Mouse (Mus musculus): ENCODE results near the gene Smurf2. TPM values are rescaled to one million over a fixed set of nuclear protein-coding genes. Genes with fewer than 3 reads are reported as not detected.

The Smurf2 gene
- total RNA-seq (2022) = 10 to 100 TPM; 26.7 to 31.8 (median 29.4) TPM

DNA sequence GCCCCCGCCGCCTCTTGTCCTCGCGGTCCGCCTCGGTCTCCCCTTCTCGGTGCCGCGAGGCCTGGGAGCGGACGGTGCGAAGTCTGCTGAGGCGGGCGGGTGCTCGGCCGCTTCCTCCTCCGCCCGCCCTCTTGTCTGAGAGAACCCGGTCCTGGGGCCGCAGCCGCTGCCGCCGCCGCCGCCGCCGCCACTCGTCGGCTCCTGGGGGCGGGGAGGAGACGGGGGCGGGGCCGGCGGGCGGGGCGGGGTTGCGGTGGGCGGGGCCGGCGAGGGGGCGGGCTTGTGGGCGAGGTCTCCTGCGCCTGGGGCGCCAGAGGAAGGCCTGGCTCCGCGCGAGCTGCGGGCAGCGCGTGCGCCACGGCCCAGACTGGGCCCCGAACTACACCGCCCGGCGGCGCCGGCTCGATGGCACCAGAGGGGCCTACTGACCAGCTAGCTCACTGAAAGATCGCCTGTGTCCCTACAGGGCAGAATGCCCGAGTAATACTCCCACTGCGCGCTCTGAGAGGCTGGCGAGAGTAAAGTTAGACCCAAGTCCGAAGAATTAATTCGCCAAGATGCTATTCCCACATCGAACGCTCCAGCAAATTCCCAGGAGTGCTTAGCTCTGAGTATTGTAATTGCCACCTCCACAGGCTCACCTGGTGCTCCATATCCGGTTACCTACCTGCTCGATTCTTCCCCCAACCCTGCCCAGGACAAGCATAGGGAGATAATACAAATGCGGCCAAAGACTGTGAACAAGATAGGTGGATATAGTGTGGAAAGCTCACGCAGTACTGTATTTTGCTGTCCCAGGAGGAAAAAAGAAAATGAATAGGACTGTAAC, at the start of gene Smurf2:
Gene Smurf2 (minus strand): TSS at position 165 of the 829 bp plus-strand sequence.
- peak; percentile 57 to 77 for DNase-seq (ENCODE audit: low spot score in 2 of 2)

DNA sequence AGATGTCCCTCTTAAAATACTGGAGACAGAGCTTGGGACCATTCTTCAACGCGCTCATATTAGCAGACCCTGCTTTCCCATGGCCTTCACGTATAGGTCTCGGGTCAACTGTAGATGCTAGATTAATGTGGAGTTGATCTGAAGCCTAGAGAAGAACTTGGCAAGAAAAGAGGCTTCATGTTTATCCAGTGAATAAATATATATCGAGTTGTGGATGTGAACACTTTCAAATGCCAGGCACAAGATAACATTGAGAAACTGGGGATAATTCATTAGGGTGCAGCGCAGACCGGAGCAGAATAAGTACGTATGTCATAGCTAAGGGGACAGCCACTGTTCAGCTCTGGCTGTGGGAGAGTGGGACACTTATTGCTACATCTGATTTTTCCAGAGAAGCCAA, 49.3 kb upstream of the Smurf2 start:
- DNase-seq (ENCODE audit: low spot score in 2 of 2) = no peak

DNA sequence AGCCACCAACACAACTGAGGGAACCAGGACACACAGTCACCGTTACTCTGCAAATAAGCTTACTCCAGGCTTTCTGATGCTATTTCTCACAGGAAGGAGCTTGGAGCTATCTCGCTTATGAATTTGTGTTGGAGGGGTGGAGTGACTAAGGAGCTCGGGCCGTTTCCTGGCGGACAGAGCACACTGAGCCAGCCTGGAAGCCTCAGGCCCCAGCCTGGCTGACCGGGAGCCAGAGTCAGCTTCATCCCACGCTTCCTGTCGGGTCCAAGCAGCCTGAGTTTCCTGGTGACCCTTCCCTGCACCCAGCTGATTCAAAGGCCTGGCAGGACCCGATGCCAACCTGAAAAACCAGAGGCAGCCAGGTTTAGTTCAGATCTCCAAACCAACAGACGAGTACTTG, 47.1 kb upstream of the Smurf2 start:
- DNase-seq (ENCODE audit: low spot score in 2 of 2) = no peak

DNA sequence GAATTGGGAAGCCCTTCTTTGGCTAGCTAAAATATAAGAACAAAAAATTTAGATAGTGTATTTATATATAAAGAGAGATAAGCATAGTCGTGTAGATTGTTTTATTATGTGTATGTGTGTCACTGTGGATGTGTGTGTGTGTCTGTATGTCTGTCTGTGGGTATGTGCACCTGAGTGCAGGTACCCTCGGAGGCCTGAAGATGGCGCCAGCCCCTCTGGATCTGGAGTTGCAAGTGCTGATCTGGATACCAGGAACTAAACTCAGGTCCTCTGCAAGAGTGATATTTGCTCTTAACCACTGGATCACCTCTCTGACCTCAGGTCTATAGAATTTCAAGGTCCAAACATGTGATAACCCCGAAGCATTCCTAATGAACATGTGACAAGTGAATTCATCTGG, 45.4 kb upstream of the Smurf2 start:
- no peak for DNase-seq (ENCODE audit: low spot score in 2 of 2)

DNA sequence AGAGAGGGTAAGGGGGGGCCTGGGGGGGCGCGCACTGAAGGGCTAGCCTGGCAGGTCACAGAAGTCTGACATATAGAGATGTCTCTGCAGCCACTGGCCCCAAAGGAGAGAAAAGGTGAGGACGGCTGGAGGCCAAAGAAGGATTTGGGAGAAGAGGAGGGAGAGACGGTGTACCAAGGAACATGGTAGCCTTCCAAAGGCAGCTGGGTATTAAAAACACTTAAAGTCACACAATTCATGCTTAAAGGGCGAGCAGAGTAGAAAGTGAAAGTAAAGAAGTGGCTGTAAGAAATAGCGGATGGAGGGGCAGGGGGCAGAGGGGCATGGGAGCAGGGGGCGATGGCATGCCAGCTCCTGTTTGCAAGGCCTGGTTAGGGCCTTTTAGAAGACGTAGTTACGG, 41.8 kb upstream of the Smurf2 start:
- no peak for DNase-seq (ENCODE audit: low spot score in 2 of 2)

DNA sequence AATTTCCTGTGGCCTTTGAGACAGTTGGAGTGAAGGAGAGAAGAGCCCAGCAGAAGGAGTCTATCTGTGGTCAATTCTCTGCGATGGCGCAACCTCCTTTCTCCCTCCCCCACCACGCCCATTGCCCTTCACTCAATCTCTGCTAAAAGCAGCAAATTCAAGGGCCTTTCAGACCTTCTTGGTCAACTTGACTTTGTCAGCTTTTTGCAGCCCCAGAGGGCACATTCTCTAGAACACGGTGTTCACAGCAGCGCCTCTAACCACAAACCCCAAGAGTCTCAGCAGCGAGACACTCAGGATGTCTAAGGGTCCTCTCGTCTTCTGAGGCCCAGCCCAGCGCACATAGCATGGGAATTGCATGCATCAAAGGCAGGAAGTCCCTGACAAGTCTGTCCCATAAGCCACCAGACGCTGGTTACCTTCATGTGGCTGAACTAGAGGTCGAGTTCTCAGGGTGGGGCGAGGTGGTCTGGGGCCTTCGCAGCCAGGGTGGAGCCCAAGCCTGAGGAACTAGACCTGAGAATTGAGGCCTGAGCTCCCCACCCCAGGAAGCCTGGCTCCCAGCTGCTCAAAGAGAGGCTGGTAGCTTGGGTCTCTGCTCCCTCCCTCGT, 41.1 kb upstream of the Smurf2 start:
- DNase-seq (ENCODE audit: low spot score in 2 of 2) = no peak

DNA sequence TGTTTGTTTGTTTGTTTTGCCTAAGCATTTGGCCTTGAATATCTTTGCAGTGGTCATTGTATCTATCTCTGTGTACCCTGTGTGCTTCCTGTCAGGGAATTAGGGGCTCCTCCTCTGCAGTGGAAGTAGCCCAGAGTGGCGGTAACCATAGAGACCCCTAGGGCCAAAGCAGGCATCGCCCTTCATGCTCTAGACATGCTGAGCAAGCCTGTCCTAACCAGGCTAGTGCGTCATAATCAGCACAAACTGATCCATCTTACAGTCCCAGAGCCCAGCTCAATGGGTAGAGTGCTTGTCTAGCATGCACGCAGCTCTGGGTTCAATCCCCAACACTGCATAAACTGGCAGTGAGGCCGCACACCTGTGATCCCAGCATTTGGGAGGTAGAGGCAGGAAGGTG, 38.6 kb upstream of the Smurf2 start:
- DNase-seq (ENCODE audit: low spot score in 2 of 2) = no peak

DNA sequence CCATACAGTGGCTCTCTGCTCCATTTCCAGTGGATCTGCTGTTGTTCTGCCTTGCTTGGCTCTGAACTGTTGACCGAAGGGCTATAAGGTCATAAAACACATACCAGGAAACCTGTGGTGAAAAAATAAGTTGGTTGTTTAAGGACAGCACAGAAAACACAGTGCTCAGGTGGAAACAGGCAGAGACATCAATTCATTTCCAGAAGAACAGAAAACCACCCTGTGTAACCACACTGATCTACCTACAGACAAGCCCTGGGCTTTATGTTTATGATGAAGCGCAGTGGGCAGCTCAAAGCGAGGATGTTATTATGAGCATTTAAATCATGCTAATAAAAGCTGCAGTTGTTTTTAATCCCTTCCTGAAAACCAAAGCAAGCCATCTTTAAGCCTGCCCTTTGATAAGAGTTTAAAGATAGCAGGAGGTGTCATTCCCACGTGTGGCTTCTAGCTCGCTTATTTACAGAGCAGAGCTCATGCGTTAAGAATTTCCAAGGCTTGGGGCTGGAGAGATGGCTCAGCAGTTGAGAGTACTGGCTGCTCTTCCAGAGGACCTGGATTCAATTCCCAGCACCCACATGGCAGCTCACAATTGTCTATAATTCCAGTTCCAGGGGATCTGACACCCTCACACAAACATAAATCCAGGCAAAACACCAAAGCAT, 38.0 kb upstream of the Smurf2 start:
- DNase-seq (ENCODE audit: low spot score in 2 of 2) = no peak

DNA sequence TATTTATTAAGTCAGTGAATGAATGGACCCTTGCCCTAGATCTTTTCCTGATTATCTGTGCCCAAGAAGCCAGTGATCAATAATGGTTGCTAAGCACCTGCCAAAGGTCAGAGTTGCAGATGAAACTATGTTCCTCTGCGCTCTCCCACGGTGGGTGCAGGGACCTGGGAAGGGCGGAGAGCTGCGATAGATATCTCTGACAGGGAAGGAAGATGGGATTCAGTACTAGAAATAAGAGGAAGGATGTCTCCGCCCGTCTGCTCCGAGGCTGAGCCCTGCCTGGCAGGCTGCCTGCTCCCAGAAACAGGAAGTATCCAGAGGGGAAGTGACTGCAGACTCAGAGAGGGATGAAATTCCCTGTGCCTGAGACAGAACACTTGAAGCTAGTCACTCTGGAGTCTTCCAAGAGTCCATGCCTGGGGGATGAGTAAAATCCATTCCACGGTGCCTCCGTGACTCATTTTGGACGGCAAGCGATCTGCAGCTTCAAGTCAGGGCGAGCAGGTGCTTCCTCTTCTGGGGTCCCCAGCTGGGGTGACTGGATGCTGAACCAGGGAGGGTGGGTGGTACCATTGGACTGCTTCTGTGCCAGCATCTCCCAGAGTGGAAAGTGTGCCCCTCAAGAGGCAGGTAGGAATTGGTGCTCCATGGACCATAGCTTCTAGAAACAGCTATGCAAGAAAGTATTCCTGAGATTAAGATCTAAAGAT, 36.9 kb upstream of the Smurf2 start:
- no peak for DNase-seq (ENCODE audit: low spot score in 2 of 2)

DNA sequence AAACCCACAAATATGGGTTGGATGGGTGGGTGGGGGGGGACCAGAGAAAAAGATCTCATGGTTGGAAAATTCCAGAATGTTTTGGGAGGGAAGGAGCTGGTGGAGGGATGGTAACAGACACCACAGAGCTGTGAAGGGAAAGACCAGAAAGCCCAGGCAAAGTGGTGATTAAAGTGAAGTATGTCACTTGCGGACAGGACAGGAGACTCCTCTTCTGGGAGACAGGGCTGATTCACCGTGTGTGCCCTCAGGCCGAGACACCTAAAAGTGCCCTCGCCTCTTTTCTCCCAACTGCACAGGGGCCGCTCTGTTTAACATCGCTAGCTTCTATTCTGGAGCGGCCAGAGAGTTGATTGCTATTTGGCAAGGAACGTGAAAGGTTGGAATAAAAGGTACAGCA, 34.1 kb upstream of the Smurf2 start:
- no peak for DNase-seq (ENCODE audit: low spot score in 2 of 2)

DNA sequence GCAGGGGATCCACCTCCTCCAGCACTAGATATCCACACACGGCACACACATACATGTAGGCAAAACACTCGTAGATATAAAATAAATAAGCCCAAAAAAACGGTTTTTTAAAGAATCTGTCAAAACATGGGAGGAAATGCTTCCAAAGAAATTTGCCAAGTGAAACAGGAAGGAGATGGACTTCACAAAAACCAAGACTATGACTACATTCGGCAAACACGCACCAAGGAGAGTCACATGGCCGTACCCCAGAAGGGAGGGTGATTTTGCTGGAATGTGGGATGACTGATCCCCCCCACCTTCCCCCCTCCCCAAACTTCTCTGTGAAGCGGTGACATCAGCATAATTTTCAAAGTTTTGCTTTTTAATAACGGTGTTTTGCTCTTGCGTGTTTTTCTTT, 33.6 kb upstream of the Smurf2 start:
- no peak for DNase-seq (ENCODE audit: low spot score in 2 of 2)

DNA sequence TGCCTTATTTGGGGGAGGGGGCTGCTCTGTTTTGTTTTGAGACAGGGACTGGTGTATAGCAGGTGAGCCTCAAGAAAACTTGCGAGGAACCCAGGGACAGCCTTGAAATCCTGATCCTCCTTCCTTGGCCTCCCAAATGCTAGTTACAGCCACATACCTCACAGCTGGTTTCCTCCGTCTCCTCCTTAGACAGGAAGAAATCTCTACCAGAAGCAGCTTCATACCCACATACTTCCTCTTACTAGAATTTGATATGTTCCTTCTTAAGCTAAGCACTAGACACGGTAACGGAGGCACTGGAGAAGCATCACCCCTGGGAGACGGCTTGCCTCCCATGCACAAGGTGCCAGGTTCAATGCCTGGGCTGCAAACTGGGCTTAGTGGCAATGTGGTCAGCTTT, 16.8 kb upstream of the Smurf2 start:
- DNase-seq (ENCODE audit: low spot score in 2 of 2) = no peak

DNA sequence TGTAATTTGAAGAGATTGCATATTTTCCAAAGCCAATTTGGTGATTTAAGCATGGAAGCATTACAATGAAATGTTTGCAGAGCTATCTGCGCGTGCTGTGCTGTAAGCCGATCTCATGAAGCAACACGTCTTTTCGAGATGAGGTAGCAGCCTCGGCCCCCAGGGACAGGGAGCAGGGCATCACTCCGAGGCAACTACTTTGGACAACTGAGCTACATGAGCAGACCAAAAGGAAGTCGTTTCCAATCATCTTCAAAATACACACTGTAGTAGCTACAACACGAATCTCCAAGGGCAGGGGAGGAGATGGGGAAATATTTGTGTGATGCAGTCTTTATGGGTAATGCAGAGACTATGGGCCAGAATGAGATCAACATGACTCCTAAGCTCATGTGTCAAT, 9.9 kb upstream of the Smurf2 start:
- no peak for DNase-seq (ENCODE audit: low spot score in 2 of 2)

DNA sequence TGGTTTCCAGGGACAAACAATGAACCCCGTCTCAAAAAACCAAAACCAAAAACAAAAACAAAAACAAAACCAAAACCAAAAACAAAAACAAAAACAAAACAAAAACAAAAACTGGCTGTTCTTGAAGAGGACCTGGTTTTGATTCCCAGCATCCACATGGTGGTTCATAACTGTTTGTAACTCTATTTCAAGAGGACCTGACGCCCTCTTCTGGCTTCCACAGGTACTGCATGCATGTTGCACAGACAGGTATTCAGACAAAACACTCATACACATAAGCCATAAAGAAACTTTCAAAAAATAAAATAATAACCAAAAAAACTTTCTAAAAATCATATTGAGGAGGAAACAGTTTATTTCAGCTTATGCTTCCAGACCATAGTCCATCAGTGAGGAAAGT, 8.4 kb upstream of the Smurf2 start:
- DNase-seq (ENCODE audit: low spot score in 2 of 2) = no peak

DNA sequence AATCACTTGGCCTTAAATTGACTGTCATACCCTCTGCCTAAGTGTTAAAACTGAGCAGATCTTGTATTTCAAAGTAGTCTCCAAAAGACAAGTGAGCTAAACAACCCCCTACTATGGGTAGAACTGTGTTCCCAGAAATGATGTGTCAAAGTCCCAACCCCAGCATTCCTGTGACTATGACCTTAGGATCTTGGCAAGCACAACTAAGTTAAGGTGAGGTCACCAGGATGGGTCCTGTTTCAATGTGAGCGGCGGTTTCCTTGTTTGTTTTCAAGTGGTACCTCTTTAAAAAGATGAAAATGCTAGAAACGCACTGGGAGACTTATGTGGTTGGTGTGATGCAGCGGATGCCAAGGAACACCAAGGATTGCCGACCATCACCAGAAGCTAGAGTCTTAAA, 7.4 kb upstream of the Smurf2 start:
- DNase-seq (ENCODE audit: low spot score in 2 of 2) = no peak

DNA sequence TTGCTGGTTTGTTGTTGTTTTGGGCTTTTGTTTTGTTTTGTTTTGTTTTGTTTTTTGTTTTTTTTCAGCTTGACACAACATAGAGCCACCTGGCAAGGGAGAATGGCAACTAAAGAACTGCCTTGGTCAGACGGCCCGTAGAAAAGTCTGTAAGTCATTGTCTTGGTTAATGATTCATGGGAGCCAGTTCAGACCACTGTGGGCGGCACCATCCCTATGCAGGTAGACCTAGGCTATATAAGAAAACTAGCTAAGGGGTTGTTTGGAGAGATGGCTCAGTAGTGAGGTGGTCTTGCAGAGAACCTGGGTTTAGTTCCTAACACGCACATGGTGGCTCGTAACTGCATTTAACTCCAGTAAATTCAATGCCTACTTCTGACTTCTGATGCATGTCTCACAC, 6.7 kb upstream of the Smurf2 start:
- DNase-seq (ENCODE audit: low spot score in 2 of 2) = no peak

DNA sequence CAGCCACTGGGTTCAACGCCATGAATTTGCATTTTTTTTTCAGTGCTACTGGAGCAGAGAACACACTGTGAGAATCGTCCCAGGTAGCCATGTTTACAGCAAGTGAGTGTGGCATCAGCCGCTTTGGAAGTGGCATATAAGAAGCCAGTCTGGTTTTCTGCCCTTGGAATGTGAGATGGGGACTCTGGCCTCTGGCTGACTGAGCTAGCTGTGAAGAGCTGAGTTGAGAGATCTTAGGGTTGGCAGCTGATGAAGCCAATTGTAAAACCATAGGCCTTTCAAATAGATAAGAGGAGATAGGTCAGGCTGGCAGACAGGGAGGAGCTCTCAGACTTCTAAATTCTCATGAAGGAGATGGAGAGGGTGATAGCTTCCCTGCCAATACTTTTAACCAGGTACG, 6.2 kb upstream of the Smurf2 start:
- no peak for DNase-seq (ENCODE audit: low spot score in 2 of 2)

DNA sequence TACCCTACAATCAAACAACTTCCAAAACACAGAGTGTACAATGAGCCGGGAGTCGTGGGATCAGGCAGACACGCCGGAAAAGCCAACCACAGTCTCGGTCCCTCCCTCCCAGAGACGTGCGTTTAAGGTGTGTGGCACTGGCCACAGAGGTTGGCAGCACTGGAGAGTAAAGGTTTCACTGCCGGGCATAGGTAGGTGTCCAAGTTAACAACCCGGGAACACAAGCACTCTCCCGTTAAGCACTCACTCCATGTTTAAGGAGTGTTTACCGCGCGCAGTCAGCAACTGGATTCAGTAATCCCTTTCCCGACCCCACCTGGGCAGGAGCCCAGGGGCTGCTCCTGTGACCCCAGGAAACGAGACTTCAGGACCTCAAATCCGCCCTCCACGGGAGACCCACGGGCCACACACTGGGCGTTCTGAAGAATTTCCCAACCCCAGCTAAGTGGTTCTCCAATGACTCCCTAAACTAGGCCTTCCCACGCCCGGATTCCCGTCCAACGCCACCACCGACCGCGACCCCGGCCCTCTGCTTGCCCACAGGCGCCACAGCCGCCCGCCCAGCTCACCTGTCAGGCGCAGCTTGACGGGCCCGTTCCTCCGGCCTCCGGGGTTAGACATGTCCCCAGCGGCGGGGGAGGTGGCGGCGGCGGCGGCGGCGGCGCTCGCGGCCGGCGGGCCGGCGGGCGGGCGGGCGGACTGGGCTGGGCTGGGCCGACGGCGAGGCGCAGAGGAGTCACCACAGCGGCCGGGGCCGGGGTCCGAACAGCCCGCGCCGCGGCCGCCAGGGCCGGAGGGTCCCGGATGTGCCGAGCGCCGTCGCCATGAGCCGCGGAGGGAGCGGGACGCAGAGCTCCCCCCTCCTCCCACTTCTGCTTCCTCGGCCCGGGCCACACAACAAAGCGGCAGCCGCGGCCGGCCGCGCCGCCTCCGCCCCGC, 634 bp downstream of the Smurf2 start:
- peak in 1 of 2 experiments; percentile 36 for DNase-seq (ENCODE audit: low spot score in 2 of 2)

DNA sequence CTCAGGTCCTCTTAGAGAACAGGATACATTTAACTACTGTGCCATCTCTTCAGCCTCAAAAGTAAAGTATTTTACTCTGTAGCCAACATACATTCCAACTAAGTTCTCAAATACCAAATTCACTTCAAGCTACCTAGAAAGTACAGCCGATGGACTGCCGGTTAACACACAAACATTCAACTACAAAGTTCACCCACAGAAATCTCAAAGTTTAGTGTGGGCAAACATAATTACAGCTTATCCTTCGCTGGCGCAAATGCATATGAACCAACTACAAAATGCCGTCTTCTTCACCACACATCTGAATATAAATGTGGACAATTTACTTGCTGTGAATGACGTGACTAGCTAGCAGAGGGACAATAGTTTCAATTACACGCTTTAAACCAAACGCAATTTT, 1.6 kb downstream of the Smurf2 start:
- DNase-seq (ENCODE audit: low spot score in 2 of 2) = no peak

DNA sequence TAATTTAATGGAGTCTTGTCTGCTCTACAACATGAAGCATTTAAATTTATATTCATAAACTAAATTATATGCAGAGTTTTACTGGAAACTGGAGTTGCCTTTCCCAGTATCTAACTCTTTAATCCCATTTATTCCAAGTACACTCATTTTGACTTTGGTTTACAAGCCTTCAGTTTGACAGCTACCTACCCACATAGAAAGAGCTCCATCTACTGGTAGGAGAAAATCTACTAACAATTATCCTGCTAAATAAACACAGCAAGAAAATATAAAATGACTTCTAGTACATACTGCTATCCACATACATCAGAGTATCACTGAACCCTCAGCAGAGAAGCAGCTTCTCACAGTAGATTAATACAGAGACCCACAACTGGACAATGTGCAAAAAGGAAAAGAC, 9.3 kb downstream of the Smurf2 start:
- DNase-seq (ENCODE audit: low spot score in 2 of 2) = no peak

DNA sequence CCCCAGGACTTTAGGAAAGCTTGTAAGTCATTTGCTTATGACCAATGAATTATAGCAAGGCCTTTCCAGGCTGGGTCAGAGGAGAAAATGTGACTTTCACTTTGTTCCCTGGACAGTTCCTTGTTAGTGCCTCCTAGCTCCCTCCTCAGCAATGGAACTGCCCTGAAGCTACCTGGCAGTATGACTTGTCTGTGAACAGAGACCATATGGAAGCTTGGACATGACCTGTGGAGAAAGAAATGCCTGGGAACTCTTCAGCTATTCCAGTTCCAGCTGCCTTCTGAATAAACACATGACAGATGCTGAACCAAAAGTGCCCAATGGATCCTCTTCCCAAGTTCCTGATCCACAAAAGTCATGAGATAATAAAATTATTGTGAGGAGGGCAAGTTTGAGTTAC, 12.5 kb downstream of the Smurf2 start:
- no peak for DNase-seq (ENCODE audit: low spot score in 2 of 2)

Data from left cerebral cortex, adult 8-10 months (tissue).